Mouse (Mus musculus): ENCODE data around the gene Carns1. TPM values are rescaled to one million over a fixed set of nuclear protein-coding genes. Genes with fewer than 3 reads are reported as not detected.
"Not testable (repeated sequence)": the region's sequence is repeated elsewhere in the genome, so short reads cannot be mapped to it uniquely, and the experiment has no call there.

Gene Carns1
- polyA plus RNA-seq, 1 experiment: 4.4 TPM

- Histone ChIP-seq H3K27me3 (ENCODE audit: control insufficient read depth, insufficient read depth, low read length) (no peaks in the 10 kb centered on the region), H3K36me3 (ENCODE audit: control insufficient read depth, insufficient read depth, low read length) (peaks cover 34% of the 10 kb centered on the region), H3K27ac (ENCODE audit: insufficient read depth, low read depth, low read length) (no peak overlapping the region), H3K4me3 (ENCODE audit: low read depth, low read length) (no peak overlapping the region), H3K4me1 (ENCODE audit: control insufficient read depth, insufficient read depth, insufficient read length, low read length) (peaks cover 8% of the 10 kb centered on the region)
- WGBS: 84% methylated on average over 2 of the region's 2 CpGs
- no peak for TF ChIP-seq CTCF (IDR thresholded peaks at IDR 0.05; ENCODE audit: extremely low read depth, insufficient read length, insufficient replicate concordance, low read depth, low read length)
- no peak for TF ChIP-seq POLR2A (IDR thresholded peaks at IDR 0.05; ENCODE audit: low read depth, low read length)
Observed at GRCm38 (mm10) chr19:4131768-4132167, 43.5 kb downstream of the Carns1 start.

GRCm38 (mm10) chr19:4131075-4131474 lies 44.2 kb downstream of the Carns1 start:
- Histone ChIP-seq H3K27me3 (ENCODE audit: control insufficient read depth, insufficient read depth, low read length) (no peaks in the 10 kb centered on the region), H3K4me1 (ENCODE audit: control insufficient read depth, insufficient read depth, insufficient read length, low read length) (peaks cover 12% of the 10 kb centered on the region), H3K36me3 (ENCODE audit: control insufficient read depth, insufficient read depth, low read length) (peaks cover 34% of the 10 kb centered on the region), H3K27ac (ENCODE audit: insufficient read depth, low read depth, low read length) (no peak overlapping the region), H3K4me3 (ENCODE audit: low read depth, low read length) (no peak overlapping the region)
- 90% methylated on average over 5 of the region's 5 CpGs for WGBS
- no peak for TF ChIP-seq POLR2A (IDR thresholded peaks at IDR 0.05; ENCODE audit: low read depth, low read length)
- TF ChIP-seq CTCF (IDR thresholded peaks at IDR 0.05; ENCODE audit: extremely low read depth, insufficient read length, insufficient replicate concordance, low read depth, low read length): no peak

GRCm38 (mm10) chr19:4130106-4130505 lies 45.2 kb downstream of the Carns1 start:
- TF ChIP-seq POLR2A (IDR thresholded peaks at IDR 0.05; ENCODE audit: low read depth, low read length): no peak
- TF ChIP-seq CTCF (IDR thresholded peaks at IDR 0.05; ENCODE audit: extremely low read depth, insufficient read length, insufficient replicate concordance, low read depth, low read length): no peak
- no peaks in the 10 kb centered on the region for H3K27me3 ChIP-seq (ENCODE audit: control insufficient read depth, insufficient read depth, low read length)
- H3K27ac ChIP-seq (ENCODE audit: insufficient read depth, low read depth, low read length): no peak overlapping the region
- H3K4me1 ChIP-seq (ENCODE audit: control insufficient read depth, insufficient read depth, insufficient read length, low read length): peaks cover 12% of the 10 kb centered on the region
- H3K4me3 ChIP-seq (ENCODE audit: low read depth, low read length): no peak overlapping the region
- 81% methylated on average over 4 of the region's 4 CpGs for WGBS
- peaks cover 34% of the 10 kb centered on the region for H3K36me3 ChIP-seq (ENCODE audit: control insufficient read depth, insufficient read depth, low read length)

- 89% methylated on average over 7 of the region's 7 CpGs for WGBS
- H3K27me3 ChIP-seq (ENCODE audit: control insufficient read depth, insufficient read depth, low read length): no peaks in the 10 kb centered on the region
- TF ChIP-seq POLR2A (IDR thresholded peaks at IDR 0.05; ENCODE audit: low read depth, low read length): no peak
- TF ChIP-seq CTCF (IDR thresholded peaks at IDR 0.05; ENCODE audit: extremely low read depth, insufficient read length, insufficient replicate concordance, low read depth, low read length): no peak
- peaks cover 12% of the 10 kb centered on the region for H3K4me1 ChIP-seq (ENCODE audit: control insufficient read depth, insufficient read depth, insufficient read length, low read length)
- no peak overlapping the region for H3K27ac ChIP-seq (ENCODE audit: insufficient read depth, low read depth, low read length)
- H3K4me3 ChIP-seq (ENCODE audit: low read depth, low read length): no peak overlapping the region
- H3K36me3 ChIP-seq (ENCODE audit: control insufficient read depth, insufficient read depth, low read length): peaks cover 34% of the 10 kb centered on the region
Observed at GRCm38 (mm10) chr19:4129462-4129861, 45.8 kb downstream of the Carns1 start.

GRCm38 (mm10) chr19:4126759-4127495 lies 48.4 kb downstream of the Carns1 start:
- Histone ChIP-seq H3K36me3 (ENCODE audit: control insufficient read depth, insufficient read depth, low read length) (peaks cover 24% of the 10 kb centered on the region), H3K4me1 (ENCODE audit: control insufficient read depth, insufficient read depth, insufficient read length, low read length) (peaks cover 12% of the 10 kb centered on the region), H3K4me3 (ENCODE audit: low read depth, low read length) (peak overlapping the region; percentile 78), H3K27ac (ENCODE audit: insufficient read depth, low read depth, low read length) (peak overlapping the region; percentile 13; the same call in 1 of the 2 replicates), H3K27me3 (ENCODE audit: control insufficient read depth, insufficient read depth, low read length) (no peaks in the 10 kb centered on the region)
- WGBS: 37% methylated on average over 7 of the region's 7 CpGs
- no peak for TF ChIP-seq CTCF (IDR thresholded peaks at IDR 0.05; ENCODE audit: extremely low read depth, insufficient read length, insufficient replicate concordance, low read depth, low read length)
- TF ChIP-seq POLR2A (IDR thresholded peaks at IDR 0.05; ENCODE audit: low read depth, low read length): no peak

GRCm38 (mm10) chr19:4125741-4126696 lies 49.3 kb downstream of the Carns1 start, which contains the start of gene Aip:
TSS of gene Aip (minus strand) at chr19:4125858.
- H3K27ac ChIP-seq (ENCODE audit: insufficient read depth, low read depth, low read length): peak within 1 kb of the TSS; percentile 55
- peaks cover 13% of the 10 kb centered on the region for H3K4me1 ChIP-seq (ENCODE audit: control insufficient read depth, insufficient read depth, insufficient read length, low read length)
- TF ChIP-seq POLR2A (IDR thresholded peaks at IDR 0.05; ENCODE audit: low read depth, low read length) (peak; percentile 61), CTCF (IDR thresholded peaks at IDR 0.05; ENCODE audit: extremely low read depth, insufficient read length, insufficient replicate concordance, low read depth, low read length) (peak; percentile 68)
- WGBS: under 1% methylated on average over 64 of the region's 64 CpGs
- H3K27me3 ChIP-seq (ENCODE audit: control insufficient read depth, insufficient read depth, low read length): no peaks in the 10 kb centered on the region
- H3K4me3 ChIP-seq (ENCODE audit: low read depth, low read length): peak within 1 kb of the TSS; percentile 78
- H3K36me3 ChIP-seq (ENCODE audit: control insufficient read depth, insufficient read depth, low read length): peaks cover 14% of the 10 kb centered on the region

GRCm38 (mm10) chr19:4125268-4125667 lies 50.0 kb downstream of the Carns1 start:
- WGBS: 5% methylated on average over 4 of the region's 4 CpGs
- H3K4me3 ChIP-seq (ENCODE audit: low read depth, low read length): peak overlapping the region; percentile 60
- peaks cover 19% of the 10 kb centered on the region for H3K4me1 ChIP-seq (ENCODE audit: control insufficient read depth, insufficient read depth, insufficient read length, low read length)
- peaks cover 13% of the 10 kb centered on the region; the same call in 1 of the 2 replicates for H3K36me3 ChIP-seq (ENCODE audit: control insufficient read depth, insufficient read depth, low read length)
- H3K27ac ChIP-seq (ENCODE audit: insufficient read depth, low read depth, low read length): peak overlapping the region; percentile 55
- not testable (repeated sequence) for H3K27me3 ChIP-seq (ENCODE audit: control insufficient read depth, insufficient read depth, low read length)
